Mouse (Mus musculus): ENCODE measurements around the gene Tamm41. TPM values are rescaled to one million over a fixed set of nuclear protein-coding genes. Genes with fewer than 3 reads are reported as not detected.

Gene Tamm41
- total RNA-seq, 2 experiments from 2014 or later: 12.7 to 13.2 TPM

GRCm38 (mm10) chr6:114954496-114954895 is 83.2 kb downstream of the Tamm41 start:
- intact Hi-C loops (cut with DNase I): no loop called here
- DNase-seq: no peak

Other genes with a start within 250 kb of the Tamm41 start
- gene Vgll4, start 67.9 kb downstream of the Tamm41 start, total RNA-seq (2021): 10 to 100 TPM; 20.6 to 23.1 TPM
- 1 to 10 TPM; 3.4 to 5.7 TPM for gene Syn2, start 97.0 kb upstream of the Tamm41 start, total RNA-seq (2021)
- not detected for gene Gm17482, start 189.5 kb upstream of the Tamm41 start, total RNA-seq (2021)
- gene Timp4, start 214.3 kb upstream of the Tamm41 start, total RNA-seq (2021): 10 to 100 TPM; 28.0 to 54.6 TPM

Data from heart, postnatal 36 days (tissue).